Mouse (Mus musculus): ENCODE data around the gene Irs2. TPM values are rescaled to one million over a fixed set of nuclear protein-coding genes. Genes with fewer than 3 reads are reported as not detected.

Irs2 gene
- polyA plus RNA-seq, 1 experiment from 2014 or later, result 5.4 TPM

GRCm38 (mm10) chr8:10936646-10937045 is 71.6 kb downstream of the Irs2 start:
- Histone ChIP-seq H3K4me2 (ENCODE audit: low read length) (no peak overlapping the region), H3K27me3 (replicated peaks; ENCODE audit: control insufficient read depth, insufficient read depth, low read length) (no peaks in the 10 kb centered on the region), H3K4me1 (replicated peaks; ENCODE audit: control insufficient read depth, insufficient read depth, low read length) (no peaks in the 10 kb centered on the region), H3K27ac (ENCODE audit: low read length) (no peak overlapping the region), H3K9me3 (ENCODE audit: control insufficient read depth, low read length) (no peaks in the 10 kb centered on the region), H3K9ac (replicated peaks; ENCODE audit: low read depth, low read length) (no peak overlapping the region), H3K36me3 (ENCODE audit: control insufficient read depth, insufficient read depth) (no peaks in the 10 kb centered on the region), H3K4me3 (replicated peaks; ENCODE audit: low read length) (no peak overlapping the region)
- ATAC-seq, result no peak
- WGBS, result 82% methylated on average over 9 of the region's 9 CpGs

GRCm38 (mm10) chr8:10935231-10935630 is 73.0 kb downstream of the Irs2 start:
- H3K4me1 ChIP-seq (replicated peaks; ENCODE audit: control insufficient read depth, insufficient read depth, low read length), result no peaks in the 10 kb centered on the region
- no peaks in the 10 kb centered on the region for H3K36me3 ChIP-seq (ENCODE audit: control insufficient read depth, insufficient read depth)
- no peak overlapping the region for H3K9ac ChIP-seq (replicated peaks; ENCODE audit: low read depth, low read length)
- H3K27me3 ChIP-seq (replicated peaks; ENCODE audit: control insufficient read depth, insufficient read depth, low read length), result no peaks in the 10 kb centered on the region
- WGBS, result 77% methylated on average over 8 of the region's 8 CpGs
- no peak overlapping the region for H3K27ac ChIP-seq (ENCODE audit: low read length)
- ATAC-seq, result no peak
- H3K4me3 ChIP-seq (replicated peaks; ENCODE audit: low read length), result no peak overlapping the region
- no peak overlapping the region for H3K4me2 ChIP-seq (ENCODE audit: low read length)
- no peaks in the 10 kb centered on the region for H3K9me3 ChIP-seq (ENCODE audit: control insufficient read depth, low read length)
